Mouse (Mus musculus): ENCODE data around the gene L3hypdh.
A peak's percentile ranks its signal among the peaks of the same experiment; 100 is the strongest.
"Not testable (repeated sequence)": the region's sequence is repeated elsewhere in the genome, so short reads cannot be mapped to it uniquely, and the experiment has no call there.

L3hypdh gene

DNA sequence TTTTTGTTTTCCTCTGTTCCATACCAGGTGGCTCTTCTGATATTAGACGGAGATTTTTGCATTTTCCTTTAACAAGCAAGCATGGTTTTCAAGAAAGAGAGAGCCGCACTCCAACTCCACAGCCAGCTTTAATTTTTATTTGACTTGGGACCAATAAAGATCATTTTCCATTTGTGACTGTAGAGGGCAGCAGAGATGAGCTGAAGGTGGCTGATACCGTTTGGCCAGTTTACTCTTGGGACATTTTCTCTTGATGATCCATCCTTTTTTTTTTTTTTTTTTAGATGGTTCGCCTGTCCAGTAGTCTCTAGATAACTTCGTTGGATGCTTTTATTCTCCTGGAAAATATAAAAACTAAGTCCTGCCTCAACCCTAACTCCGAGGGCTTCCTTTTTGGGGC, 31.9 kb downstream of the L3hypdh start:
- DNase-seq (ENCODE audit: low read depth) = peak; percentile 39

DNA sequence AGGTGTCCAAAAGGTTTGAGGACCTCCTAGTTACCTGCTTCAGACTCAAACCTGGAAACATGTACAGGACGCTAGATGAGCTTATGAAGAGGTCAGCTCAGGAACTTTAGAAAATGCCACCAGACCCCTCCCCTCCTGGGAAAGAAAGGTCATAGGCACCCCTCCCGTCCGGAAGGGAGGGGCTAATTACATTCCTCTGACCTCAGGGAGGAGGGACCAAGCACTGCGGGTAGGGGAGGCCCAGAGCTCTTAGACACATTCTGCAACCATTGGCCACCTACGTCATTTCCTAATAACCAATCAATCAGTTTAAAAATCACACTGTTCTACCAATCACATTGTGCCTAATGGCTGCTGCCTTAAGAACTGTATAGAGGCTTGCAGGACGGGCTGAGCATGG, 32.7 kb downstream of the L3hypdh start:
- no peak for DNase-seq (ENCODE audit: low read depth)

DNA sequence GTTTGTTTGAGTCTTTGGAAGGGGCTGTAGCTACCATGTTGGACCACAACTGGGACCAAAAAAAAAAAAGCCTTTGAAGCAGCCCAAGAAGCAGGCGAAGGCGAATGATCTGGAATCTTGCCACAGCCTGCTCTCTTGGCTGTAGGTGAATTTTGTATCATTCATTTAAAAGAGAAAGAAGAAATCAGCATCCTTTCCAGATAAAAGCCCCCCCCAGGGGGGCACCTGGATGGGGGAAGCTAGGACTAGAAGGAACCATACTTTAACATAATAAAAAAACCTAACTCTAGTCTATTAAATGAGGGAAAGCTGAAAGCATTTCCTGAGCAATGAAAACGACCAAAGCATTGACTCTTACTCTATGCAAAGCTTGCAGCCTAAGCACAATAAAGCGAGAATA, 34.4 kb downstream of the L3hypdh start:
- DNase-seq (ENCODE audit: low read depth) = no peak

DNA sequence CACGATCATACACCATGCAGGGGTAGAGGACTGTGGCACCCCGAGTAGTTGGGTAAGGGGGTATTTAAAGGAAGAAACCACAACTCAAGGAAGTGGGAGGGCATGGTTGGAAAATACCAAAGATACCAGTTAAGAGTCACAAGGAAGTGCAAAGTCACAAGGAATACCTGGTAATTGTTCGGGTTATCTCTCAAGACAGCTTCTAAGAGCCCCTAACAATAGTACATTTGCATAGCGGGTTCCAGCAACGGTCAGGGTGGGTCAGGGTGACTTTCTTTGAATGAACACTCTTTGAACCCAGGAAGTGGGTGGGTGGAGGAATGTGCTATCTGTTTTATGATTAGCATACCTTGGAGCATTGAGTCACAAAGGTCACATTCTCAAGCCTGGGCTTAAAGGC, 35.1 kb downstream of the L3hypdh start:
- not testable (repeated sequence) for DNase-seq (ENCODE audit: low read depth)

DNA sequence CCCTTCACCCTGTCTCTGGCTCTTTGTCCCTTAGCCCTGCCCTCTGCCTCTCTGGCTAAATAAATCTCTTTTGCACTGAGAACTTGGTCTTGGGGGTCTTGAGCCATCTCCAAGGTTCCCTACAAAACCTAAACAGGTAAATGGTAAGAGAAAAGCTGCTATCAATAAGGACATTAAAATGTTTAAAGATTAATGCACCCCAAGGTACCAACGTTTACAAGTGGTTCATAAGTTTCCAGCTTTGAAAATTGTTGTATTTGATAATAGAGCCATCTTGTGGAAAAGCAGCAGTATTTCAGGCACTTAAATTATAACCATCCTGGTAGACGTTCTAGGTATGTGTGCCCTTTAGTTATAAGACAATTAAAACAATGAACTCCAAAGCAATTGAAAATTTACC, 37.7 kb downstream of the L3hypdh start:
- DNase-seq (ENCODE audit: low read depth) = peak; percentile 30

DNA sequence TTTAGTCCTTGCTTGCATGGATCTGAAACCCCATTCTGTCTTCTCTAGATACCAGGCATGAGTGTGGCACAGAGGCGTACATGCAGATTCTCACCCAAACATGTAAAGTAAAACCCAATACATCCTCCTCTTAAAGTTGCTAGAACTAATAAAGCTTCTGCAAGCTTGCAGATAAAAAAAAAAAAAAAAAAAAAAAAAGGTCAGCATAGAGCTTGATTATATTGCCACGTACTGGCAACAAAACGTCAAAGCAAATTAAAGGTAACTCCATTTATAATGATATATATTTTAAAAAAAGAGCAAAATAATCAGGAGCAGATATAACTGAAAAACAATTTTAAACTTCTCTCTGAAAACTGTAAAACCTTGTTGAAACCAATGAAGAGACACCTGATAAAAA, 44.0 kb downstream of the L3hypdh start:
- DNase-seq (ENCODE audit: low read depth) = no peak

DNA sequence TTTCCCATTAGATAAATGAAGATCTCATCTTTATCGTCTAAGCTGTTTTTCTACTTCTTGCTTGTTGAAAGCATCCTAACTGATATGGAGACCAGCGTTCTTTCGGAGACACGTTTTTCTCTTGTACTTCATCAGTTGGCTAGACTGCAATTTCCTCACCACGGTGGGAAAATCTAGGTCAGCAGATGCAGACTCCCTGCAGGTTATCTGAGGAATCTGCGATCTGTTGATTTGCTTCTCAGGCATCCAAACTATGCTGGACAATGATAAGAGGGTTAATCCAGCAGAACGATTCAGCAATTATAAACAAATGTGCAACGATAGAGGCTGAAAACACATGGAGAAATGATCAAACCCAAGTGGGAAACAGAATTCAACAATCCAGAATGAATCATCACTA, 45.7 kb downstream of the L3hypdh start:
- DNase-seq (ENCODE audit: low read depth) = no peak

DNA sequence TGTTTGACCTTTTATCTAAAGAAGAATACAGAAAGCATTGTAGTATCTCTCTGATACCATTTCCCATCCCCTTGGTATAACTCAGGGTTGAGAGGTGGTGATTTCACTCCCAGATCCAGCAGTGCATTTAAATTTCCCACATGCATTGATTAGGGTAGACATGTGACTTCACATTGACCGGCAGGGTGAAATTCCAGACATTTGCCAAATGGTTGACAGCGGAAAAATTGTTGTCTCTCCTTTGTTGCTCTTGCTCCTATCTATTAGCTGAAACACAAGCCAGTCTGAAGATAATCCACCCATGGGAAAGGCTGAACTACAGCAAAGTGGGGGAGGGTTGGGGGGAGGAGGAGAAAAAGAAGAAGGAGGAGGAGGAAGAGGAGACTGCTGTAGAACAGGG, 46.4 kb downstream of the L3hypdh start:
- DNase-seq (ENCODE audit: low read depth) = no peak

DNA sequence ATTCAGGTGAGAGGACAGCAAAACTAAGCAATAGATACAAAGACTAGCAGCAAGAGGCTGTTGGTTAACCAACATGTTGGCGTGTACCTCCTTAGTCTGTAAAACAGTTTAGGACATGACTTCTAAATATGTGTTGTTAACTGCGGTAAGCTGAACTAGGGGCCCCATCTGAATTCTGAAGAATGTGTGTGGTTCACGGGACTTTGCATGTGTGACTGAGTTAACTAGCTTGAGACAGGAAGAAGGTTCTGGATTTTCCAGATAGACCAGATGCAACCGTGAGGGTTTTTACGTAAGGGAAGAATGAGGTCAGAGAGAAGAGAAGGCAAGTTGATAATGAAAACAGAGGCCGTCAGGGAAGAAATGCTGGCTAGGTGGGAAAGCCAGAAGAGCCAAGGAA, 48.2 kb downstream of the L3hypdh start:
- no peak for DNase-seq (ENCODE audit: low read depth)

DNA sequence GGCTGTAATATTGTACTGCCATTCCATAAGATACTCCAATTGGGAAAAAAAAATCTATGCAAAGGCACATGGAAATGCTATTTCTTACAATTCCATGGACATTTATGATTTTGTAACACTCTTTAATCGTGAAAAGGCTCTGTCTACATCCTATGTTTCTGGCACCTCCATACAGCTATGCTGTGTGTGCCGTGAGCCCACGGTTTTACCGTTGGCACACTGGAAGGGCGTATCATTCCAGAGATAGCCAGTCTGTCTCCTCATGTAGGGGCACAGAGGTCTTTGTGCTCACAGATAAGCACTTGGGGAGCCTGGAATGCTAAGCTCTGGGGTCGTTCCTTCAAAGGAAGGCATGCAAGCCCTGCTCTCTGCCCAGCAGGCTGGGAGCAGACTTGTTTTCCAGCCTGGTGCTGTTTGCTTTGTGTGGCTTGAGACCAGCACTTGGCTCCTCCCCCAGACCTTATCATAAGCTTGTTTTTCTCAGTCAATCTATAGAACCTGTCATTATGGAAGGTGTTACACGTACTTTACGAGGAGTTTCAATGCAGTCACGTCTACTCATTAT, 49.1 kb downstream of the L3hypdh start:
- no peak for DNase-seq (ENCODE audit: low read depth)

DNA sequence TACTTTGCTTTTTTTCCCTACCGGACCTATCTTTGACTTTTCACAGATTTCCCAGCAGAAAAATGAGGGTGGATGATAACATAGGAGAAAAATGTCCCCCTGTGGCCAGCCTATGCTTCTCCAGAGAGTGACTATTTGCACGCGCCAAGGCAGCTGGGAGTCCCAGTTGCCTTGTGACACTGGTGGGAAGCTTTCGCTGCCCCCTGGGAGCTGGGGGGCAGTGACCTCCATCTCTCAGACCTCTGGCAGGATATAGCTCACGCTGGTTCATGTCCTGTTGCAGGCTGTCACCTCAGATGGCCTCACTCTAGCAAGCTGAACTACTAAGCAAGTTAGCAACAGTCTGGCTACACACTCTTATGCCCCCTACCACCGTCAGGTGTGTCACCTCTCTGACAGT, 53.4 kb downstream of the L3hypdh start:
- DNase-seq (ENCODE audit: low read depth) = no peak

DNA sequence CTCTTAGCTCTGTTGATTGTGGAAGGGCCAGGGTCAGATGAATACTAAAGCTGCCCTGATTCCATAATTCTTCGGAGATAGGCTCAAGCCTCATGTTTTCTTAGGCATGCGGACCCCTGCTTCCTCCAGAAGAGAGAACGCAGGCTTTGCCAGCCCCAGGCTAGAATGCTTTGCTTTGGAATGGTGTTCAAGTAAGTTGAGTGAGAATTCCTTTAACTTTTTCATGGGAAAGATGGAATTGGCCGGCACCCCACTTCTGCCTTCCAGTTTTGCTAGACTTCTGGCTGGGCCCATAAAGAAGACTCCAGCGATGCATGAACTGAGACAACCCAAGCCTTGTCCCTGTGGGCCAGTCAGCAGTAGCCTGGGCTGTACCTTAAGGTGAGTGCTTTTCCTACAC, 54.1 kb downstream of the L3hypdh start:
- no peak for DNase-seq (ENCODE audit: low read depth)

DNA sequence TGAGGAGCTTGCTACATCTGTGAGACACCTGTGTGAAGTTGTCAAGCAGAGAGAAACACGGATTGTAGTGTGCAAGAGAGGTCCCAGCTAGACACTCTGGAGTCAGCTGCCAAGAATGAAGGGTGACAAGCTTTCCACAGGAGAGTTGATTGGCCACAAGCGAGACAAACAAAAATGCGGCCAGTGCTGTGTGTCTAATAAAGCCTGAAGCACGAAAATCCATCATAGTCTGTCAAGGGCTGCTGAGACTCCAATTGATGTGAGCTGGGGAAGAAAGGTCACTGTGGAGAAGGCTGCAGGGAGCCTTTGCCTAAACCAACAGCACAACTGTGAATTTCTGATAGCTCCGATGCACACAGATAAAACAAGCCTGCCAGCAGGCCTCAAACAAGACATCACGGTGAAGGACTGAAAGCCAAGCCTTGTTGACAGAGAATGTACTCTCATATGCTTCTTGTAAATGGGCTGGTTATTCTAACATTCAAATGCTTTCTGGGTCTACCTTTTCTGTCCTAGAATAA, 59.9 kb downstream of the L3hypdh start:
- DNase-seq (ENCODE audit: low read depth) = no peak

DNA sequence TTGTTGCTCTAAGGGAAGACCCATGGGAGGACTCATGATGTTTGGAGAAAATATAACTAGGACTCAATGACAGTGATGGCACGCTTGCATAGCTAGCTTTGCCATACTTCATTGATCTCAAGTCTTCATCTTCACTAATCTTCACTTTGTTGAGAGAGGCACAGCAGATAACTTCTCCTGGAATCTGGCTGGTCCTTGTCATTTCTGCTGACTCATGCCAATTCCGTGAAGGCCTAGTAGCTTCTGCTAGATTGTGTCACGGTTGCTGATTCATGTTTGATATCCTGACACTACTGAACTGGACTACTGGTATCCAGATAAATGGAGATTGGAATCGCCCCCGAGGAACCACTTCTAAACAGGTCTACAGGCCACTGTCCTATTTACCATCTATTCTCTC, 61.7 kb downstream of the L3hypdh start:
- no peak for DNase-seq (ENCODE audit: low read depth)
